Mouse (Mus musculus) lung, postnatal 0 days (tissue): Measurements from ENCODE around the gene Clcn2. TPM values are rescaled to one million over a fixed set of nuclear protein-coding genes. Genes with fewer than 3 reads are reported as not detected.

Experiments
- ATAC-seq: fragments of 200-750 bp; cut with Nextera tagmentation; 2 replicates; pipeline ENCODE4 v1.8.0; 2017; ENCODE audit warnings: moderate library complexity
- DNase-seq: peaks from one replicate; pipeline ENCODE4 v3.0.0-alpha.2; 2016; ENCODE audit warnings: low spot score
- H3K27ac ChIP-seq: fragments of 300-500 bp; sonication (generic); 2 replicates; pipeline ENCODE4 v1.5.1; 2014; ENCODE audit warnings: antibody characterized with exemption, mild to moderate bottlenecking, low read length, mixed read lengths
- H3K27me3 ChIP-seq: fragments of 300-500 bp; sonication (generic); replicated peaks from 2 replicates; pipeline ENCODE4 v1.6.1; 2014; ENCODE audit warnings: low read length, mixed read lengths; ENCODE audit not compliant: insufficient read depth
- H3K36me3 ChIP-seq: fragments of 300-500 bp; sonication (generic); 2 replicates; pipeline ENCODE4 v1.6.1; 2014; ENCODE audit warnings: low read length, mixed read lengths; ENCODE audit not compliant: insufficient read depth
- H3K4me1 ChIP-seq: fragments of 300-500 bp; sonication (generic); 2 replicates; pipeline ENCODE4 v1.6.1; 2014; ENCODE audit warnings: antibody characterized with exemption, low read depth, low read length, mixed read lengths; ENCODE audit not compliant: insufficient read depth
- H3K4me2 ChIP-seq: fragments of 300-500 bp; sonication (generic); replicated peaks from 2 replicates; pipeline ENCODE4 v1.6.1; 2014; ENCODE audit warnings: low read depth, mild to moderate bottlenecking, low read length, moderate library complexity, mixed read lengths
- H3K4me3 ChIP-seq: fragments of 300-500 bp; sonication (generic); 2 replicates; pipeline ENCODE4 v1.5.1; 2014; ENCODE audit warnings: low read depth, low read length
- H3K9ac ChIP-seq: fragments of 300-500 bp; sonication (generic); replicated peaks from 2 replicates; pipeline ENCODE4 v1.6.1; 2014; ENCODE audit warnings: low read depth, mild to moderate bottlenecking
- H3K9me3 ChIP-seq: fragments of 300-500 bp; sonication (generic); 2 replicates; pipeline ENCODE4 v1.6.1; 2016; ENCODE audit warnings: low read length, mixed read lengths
- CTCF ChIP-seq: IDR thresholded peaks from 2 replicates; pipeline ENCODE4 v1.5.1; 2016; ENCODE audit warnings: antibody characterized with exemption, mild to moderate bottlenecking
- EP300 ChIP-seq: IDR thresholded peaks from 2 replicates; pipeline ENCODE4 v1.6.1; 2016; ENCODE audit warnings: antibody characterized with exemption, mild to moderate bottlenecking, control low read depth
- WGBS: fragments of 180-500 bp; shearing (Covaris S2); extraction: QIAGEN DNeasy Blood & Tissue Kit; methylation state at CpG from one replicate; pipeline ENCODE4 v1.1.7; 2014; 5-methylcytosine and 5-hydroxymethylcytosine counted together
- polyA plus RNA-seq: library from polyadenylated mRNA; unstranded; fragments of >200 nt; fragmentation: Nextera tagmentation; extraction: Ambion mirVana; gene quantifications from 2 replicates; pipeline ENCODE4 v1.2.1, GENCODE M21; 2015

Gene Clcn2
- polyA plus RNA-seq, result 1.8 and 1.9 TPM in 2 replicates

DNA sequence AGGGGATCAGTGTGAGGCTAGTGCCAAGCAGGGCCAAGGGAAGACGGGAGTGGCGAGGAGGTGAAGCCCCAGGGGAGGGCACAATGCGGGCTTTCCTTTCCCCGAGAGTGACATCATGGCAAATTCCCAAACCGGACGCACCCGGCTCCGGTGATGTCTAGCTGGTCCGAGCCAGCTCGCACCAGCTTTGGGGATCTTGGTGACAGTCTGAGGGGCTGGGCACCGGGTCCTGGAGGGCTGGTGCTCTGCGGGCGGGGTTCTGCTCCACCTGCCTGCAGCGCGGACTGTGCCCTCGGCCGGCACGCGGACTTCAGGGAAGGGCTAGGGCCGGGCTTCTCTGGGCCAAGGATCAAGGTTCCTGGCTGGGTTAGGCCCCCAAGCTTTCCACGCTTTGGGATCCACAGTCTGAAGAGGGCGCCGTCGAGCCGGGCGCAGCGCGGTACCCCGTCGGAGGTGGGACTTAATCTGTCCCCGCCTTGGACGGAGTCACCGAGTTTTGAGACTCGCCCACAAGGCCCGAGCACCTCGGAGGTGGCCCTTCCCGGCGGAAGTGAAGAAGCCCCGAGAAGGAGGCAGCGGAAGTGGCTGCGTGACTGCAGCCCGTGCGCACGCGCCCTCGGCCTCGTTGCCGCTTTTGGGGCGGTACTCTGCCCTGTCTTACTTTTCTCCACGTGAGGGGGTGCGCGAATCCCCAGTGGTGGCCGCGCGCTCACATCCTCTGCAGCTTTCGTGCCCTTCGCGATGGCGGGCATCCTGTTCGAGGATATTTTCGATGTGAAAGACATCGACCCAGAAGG, at the start of gene Clcn2, which contains the start of gene Polr2h:
Clcn2 (minus strand) TSS at position 566 of the 797 bp plus-strand sequence.
Polr2h (plus strand) TSS at position 485 of the 797 bp plus-strand sequence.
- Histone ChIP-seq H3K4me3 (peak within 1 kb of the TSS; percentile 64), H3K4me1 (peaks cover 15% of the 10 kb centered on the region; the same call in 1 of the 2 replicates), H3K27ac (peak within 1 kb of the TSS; percentile 91), H3K9me3 (no peaks in the 10 kb centered on the region), H3K27me3 (no peaks in the 10 kb centered on the region), H3K9ac (peak within 1 kb of the TSS; percentile 43), H3K4me2 (peak within 1 kb of the TSS; percentile 87), H3K36me3 (no peaks in the 10 kb centered on the region)
- TF ChIP-seq CTCF (peak; percentile 77), EP300 (no peak)
- WGBS, result under 1% methylated on average over 61 of the region's 62 CpGs
- peak; percentile 93 for ATAC-seq
- DNase-seq, result peak; percentile 99

DNA sequence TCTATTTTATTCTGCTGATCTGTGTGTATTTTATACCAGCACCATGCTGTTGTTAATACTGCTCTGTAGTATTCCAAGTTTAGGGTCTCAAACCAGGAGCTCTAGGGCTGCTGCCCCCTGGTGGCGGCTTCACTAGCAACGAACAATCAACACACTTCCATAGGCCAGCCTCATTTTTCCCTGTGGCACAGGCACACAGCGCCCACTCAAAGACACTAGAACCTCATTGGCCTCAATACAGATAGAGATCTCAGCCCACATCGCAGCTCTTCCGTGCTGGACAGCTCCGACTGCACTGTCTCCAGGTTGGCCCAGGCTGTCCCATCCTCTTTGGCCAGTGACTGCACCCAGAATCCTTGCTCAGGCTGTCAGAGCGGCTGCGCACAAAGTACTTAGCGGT, 47.7 kb upstream of the Clcn2 start:
- Histone ChIP-seq H3K9me3 (no peaks in the 10 kb centered on the region), H3K36me3 (no peaks in the 10 kb centered on the region), H3K4me3 (no peak overlapping the region), H3K4me2 (no peak overlapping the region), H3K9ac (no peak overlapping the region), H3K27ac (no peak overlapping the region), H3K27me3 (no peaks in the 10 kb centered on the region), H3K4me1 (no peaks in the 10 kb centered on the region)
- TF ChIP-seq EP300 (no peak), CTCF (peak; percentile 73)
- no peak for ATAC-seq
- DNase-seq, result peak; percentile 28
- WGBS, result 46% methylated on average over 9 of the region's 9 CpGs

DNA sequence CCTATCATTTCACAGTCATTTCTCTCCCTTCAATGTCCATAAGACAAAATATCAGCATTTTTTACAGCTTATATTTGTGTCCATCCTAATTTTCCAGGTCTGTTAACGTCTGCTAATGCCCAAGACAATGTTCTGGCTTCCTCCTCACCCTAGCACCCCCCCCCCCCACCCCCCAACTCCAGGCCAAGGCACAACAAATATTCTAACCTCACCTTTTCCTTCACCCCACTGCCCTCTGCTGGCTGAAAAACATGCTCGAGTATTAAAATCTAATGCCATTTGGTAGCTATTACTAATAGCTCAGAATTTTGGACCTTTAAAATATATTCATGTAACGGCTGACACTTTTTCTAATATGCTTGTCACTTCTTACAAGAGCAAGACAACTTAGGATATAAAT, 44.1 kb upstream of the Clcn2 start:
- no peak for ATAC-seq
- no peak for TF ChIP-seq EP300
- peak; percentile 74 for TF ChIP-seq CTCF
- Histone ChIP-seq H3K27ac (no peak overlapping the region), H3K4me2 (no peak overlapping the region), H3K36me3 (no peaks in the 10 kb centered on the region), H3K27me3 (no peaks in the 10 kb centered on the region), H3K9ac (no peak overlapping the region), H3K4me3 (no peak overlapping the region), H3K4me1 (no peaks in the 10 kb centered on the region), H3K9me3 (no peaks in the 10 kb centered on the region)
- WGBS, result 4% methylated on average over 3 of the region's 3 CpGs
- peak; percentile 56 for DNase-seq

DNA sequence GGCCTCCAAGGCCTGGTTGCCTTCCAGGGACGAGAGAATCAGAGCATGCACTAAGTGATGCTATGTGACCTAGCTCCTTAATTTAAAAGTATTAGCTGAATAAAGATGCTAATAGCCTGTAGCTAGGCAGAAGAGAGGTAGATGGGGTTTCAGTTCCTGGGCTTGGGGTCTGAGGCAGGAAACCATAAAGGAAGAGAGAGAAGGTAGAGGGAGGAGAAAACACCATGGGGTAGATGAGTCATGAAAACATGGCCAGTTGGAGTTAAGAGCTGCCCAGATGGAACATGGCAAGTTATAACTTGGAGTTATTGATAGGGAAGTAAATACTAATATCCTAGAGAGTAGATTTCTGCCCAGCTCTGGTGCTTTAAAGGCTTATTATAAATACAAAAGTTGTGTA, 39.8 kb upstream of the Clcn2 start:
- Histone ChIP-seq H3K27ac (no peak overlapping the region), H3K36me3 (no peaks in the 10 kb centered on the region), H3K9me3 (no peaks in the 10 kb centered on the region), H3K27me3 (no peaks in the 10 kb centered on the region), H3K9ac (no peak overlapping the region), H3K4me2 (no peak overlapping the region), H3K4me3 (no peak overlapping the region), H3K4me1 (no peaks in the 10 kb centered on the region)
- ATAC-seq, result no peak
- no peak for DNase-seq
- 74% methylated on average over 1 of the region's 1 CpGs for WGBS
- TF ChIP-seq EP300, result no peak
- no peak for TF ChIP-seq CTCF

DNA sequence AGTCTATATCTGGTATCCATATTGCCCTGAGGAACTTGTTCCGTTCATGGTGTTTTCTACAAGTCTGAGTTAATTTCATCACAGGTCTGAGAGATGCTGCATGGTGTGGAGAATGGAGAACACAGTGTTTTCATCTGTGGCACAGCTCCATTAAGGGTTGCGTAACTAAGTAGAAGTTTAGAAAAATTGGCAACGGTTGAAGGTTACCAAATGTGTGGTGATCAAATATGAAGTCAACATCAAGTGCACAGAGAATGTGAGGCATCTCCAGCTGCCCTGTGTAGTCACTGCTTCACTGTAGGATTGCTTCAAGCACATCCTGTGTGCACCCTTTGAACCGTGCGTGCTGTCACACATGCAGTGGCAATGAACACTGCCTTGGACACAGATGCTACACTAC, 38.5 kb upstream of the Clcn2 start:
- ATAC-seq, result peak; percentile 96
- peak; percentile 87 for DNase-seq
- H3K27ac ChIP-seq, result no peak overlapping the region
- no peak overlapping the region for H3K4me3 ChIP-seq
- H3K4me1 ChIP-seq, result no peaks in the 10 kb centered on the region
- H3K27me3 ChIP-seq, result no peaks in the 10 kb centered on the region
- H3K9me3 ChIP-seq, result no peaks in the 10 kb centered on the region
- TF ChIP-seq CTCF (no peak), EP300 (peak; percentile 79)
- no peak overlapping the region for H3K9ac ChIP-seq
- WGBS, result 54% methylated on average over 5 of the region's 5 CpGs
- H3K36me3 ChIP-seq, result no peaks in the 10 kb centered on the region
- no peak overlapping the region for H3K4me2 ChIP-seq

DNA sequence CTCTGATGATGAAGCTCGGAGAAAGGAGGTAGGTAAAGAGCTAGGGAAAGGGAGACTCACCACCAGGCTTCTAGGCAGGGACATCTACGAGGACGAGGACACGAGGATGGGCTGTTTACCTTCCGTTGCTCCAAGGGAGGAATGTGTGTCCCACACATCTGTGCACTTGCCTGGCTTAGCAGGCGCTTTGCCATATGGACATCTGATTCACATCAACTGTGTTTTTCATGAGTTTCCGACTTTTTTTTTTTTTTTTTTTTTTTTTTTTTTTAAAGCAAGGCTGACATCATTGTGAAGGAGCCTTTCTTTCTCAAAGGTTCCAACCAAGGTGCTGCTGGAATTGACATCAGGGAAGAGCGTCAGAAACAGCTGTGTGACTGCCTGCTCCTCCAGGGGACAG, 33.0 kb upstream of the Clcn2 start:
- WGBS, result 36% methylated on average over 8 of the region's 8 CpGs
- ATAC-seq (no peak), DNase-seq (no peak)
- Histone ChIP-seq H3K4me1 (no peaks in the 10 kb centered on the region), H3K4me2 (no peak overlapping the region), H3K27ac (no peak overlapping the region), H3K9me3 (no peaks in the 10 kb centered on the region), H3K4me3 (no peak overlapping the region), H3K27me3 (no peaks in the 10 kb centered on the region), H3K36me3 (no peaks in the 10 kb centered on the region), H3K9ac (no peak overlapping the region)
- TF ChIP-seq EP300 (no peak), CTCF (no peak)
